Mouse (Mus musculus): Measurements from ENCODE around the gene Eif3l. TPM values are rescaled to one million over a fixed set of nuclear protein-coding genes. Genes with fewer than 3 reads are reported as not detected.

Eif3l gene
- polyA plus RNA-seq, 1 experiment from 2014 or later = 198 TPM

DNA sequence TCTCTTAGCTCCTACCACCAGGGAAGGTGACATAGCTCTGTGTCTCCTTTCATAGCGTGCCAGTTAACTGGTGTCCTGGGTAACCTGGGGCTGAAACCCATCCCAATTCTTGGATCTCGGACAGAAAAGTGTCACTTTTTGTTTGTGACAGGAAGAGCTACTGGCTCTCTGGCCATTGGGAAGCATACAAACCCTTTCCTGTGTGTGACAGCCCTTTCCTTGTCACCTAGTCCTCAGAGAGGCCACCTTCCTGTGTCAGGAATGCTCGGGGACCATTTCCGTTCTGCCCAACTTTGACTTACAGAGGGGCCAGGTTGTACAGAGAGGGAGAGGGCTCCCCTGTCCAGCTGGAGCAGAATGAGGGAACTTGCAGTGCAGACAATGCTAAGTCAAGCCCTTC lies 24.5 kb downstream of the Eif3l start:
- peaks cover 20% of the 10 kb centered on the region for H3K36me3 ChIP-seq
- no peak overlapping the region for H3K27ac ChIP-seq (replicated peaks)

DNA sequence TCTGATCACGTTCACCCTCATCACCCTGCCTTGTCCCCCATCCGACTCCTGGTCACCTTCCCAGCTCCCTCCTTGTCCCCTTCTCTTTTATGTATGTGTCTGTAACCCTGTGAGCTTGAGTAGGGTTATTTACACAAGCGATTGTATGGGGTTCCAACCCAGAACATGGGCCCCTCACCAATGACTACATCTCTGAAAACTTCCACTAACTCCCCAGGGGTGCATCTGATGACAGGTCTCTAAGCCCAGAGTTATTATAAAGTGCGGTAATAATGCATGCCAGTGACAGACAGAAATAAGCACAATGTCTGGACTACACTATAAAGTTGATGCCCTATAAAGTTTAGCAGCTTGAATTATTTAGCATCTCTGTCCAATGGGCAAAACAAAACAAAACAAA lies 25.4 kb downstream of the Eif3l start:
- H3K27me3 ChIP-seq = no peaks in the 10 kb centered on the region
- no peak for ATAC-seq (ENCODE audit: low FRiP score, low read depth)
- no peak overlapping the region for H3K27ac ChIP-seq (replicated peaks)
- H3K36me3 ChIP-seq = peaks cover 10% of the 10 kb centered on the region
- no peak overlapping the region for H3K4me3 ChIP-seq
- H3K4me2 ChIP-seq (replicated peaks) = no peak overlapping the region
- no peaks in the 10 kb centered on the region for H3K4me1 ChIP-seq
- H3K9me3 ChIP-seq = no peaks in the 10 kb centered on the region
- no peak overlapping the region for H3K9ac ChIP-seq (replicated peaks)
- 85% methylated on average over 4 of the region's 4 CpGs for WGBS

More for the DNA sequence above, 24.5 kb downstream of the Eif3l start:
- Histone ChIP-seq H3K9ac (replicated peaks) (no peak overlapping the region), H3K9me3 (no peaks in the 10 kb centered on the region), H3K4me3 (no peak overlapping the region), H3K4me1 (no peaks in the 10 kb centered on the region), H3K4me2 (replicated peaks) (no peak overlapping the region), H3K27me3 (no peaks in the 10 kb centered on the region)
- no peak for ATAC-seq (ENCODE audit: low FRiP score, low read depth)
- WGBS = 74% methylated on average over 4 of the region's 4 CpGs

DNA sequence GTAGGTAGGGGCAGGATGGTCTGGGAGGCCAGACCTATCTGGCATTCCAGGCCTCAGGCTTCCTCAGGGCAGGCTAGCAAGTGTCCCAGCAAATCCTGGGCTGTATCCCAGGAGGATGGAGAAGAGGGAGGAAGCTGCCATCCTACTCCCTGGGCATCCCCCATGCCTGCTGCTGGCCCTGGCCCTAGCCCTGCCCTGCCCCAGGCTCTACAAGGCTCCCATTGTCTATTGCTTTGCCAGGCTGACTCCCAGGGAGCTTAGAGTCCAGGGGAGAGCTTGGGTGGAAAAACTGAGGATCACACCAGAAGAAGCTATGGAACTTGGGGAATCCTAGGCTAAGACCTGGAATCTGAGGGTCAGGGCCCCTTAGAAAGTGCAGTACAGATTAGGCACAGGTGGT lies 26.6 kb downstream of the Eif3l start:
- H3K36me3 ChIP-seq = no peaks in the 10 kb centered on the region
- no peak overlapping the region for H3K27ac ChIP-seq (replicated peaks)
- H3K9me3 ChIP-seq = no peaks in the 10 kb centered on the region
- no peaks in the 10 kb centered on the region for H3K4me1 ChIP-seq
- no peak overlapping the region for H3K4me2 ChIP-seq (replicated peaks)
- ATAC-seq (ENCODE audit: low FRiP score, low read depth) = no peak
- H3K27me3 ChIP-seq = peaks cover 5% of the 10 kb centered on the region; the same call in 1 of the 2 replicates
- no peak overlapping the region for H3K4me3 ChIP-seq
- no peak overlapping the region for H3K9ac ChIP-seq (replicated peaks)

DNA sequence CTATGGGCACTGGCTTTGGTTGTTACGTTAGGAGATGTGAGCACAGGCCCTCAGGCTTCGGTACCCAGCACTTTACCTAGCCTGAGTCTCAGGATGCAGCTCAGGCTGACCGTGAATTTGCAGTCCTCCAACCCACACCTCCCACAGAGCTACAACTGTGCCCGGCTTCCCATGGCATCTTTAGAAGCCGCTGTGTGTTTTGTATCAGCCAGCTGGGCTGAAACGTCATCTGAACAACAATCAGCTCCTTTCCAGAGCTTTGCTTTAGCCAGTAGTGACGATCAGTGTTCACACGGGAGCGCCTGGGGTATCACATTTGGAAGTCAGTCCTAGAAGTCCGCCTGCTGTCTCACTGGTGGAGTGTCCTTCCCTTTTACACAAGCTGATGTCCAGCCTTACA lies 28.3 kb downstream of the Eif3l start:
- 72% methylated on average over 10 of the region's 10 CpGs for WGBS
- H3K4me3 ChIP-seq = no peak overlapping the region
- H3K4me1 ChIP-seq = peaks cover 3% of the 10 kb centered on the region
- no peak overlapping the region for H3K4me2 ChIP-seq (replicated peaks)
- H3K27ac ChIP-seq (replicated peaks) = no peak overlapping the region
- peaks cover 5% of the 10 kb centered on the region; the same call in 1 of the 2 replicates for H3K27me3 ChIP-seq
- H3K9ac ChIP-seq (replicated peaks) = no peak overlapping the region
- no peaks in the 10 kb centered on the region for H3K9me3 ChIP-seq
- no peaks in the 10 kb centered on the region for H3K36me3 ChIP-seq
- no peak for ATAC-seq (ENCODE audit: low FRiP score, low read depth)

DNA sequence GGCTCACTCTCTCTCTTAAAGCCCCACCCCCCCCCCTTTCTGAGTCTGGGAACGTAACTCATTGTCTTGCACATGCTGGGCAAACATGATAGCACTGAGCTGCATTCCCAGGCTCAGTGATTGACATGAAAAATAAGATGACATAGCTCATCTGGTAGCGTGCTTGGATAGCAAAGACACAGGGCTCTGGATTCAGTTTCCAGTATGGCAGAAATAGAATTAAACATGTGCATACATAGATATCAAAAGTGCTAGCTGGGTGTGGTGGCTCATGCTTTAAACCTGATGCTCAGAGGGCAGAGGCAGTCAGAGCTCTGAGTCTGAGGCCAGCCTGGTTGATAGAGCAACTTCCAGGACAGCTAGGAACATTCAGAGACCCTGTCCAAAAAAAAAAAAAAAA lies 30.8 kb downstream of the Eif3l start:
- Histone ChIP-seq H3K4me3 (no peak overlapping the region), H3K4me2 (replicated peaks) (no peak overlapping the region), H3K9me3 (no peaks in the 10 kb centered on the region), H3K27me3 (peaks cover 16% of the 10 kb centered on the region), H3K36me3 (no peaks in the 10 kb centered on the region), H3K4me1 (peaks cover 22% of the 10 kb centered on the region), H3K27ac (replicated peaks) (no peak overlapping the region), H3K9ac (replicated peaks) (no peak overlapping the region)
- WGBS = 48% methylated on average over 2 of the region's 2 CpGs
- no peak for ATAC-seq (ENCODE audit: low FRiP score, low read depth)

DNA sequence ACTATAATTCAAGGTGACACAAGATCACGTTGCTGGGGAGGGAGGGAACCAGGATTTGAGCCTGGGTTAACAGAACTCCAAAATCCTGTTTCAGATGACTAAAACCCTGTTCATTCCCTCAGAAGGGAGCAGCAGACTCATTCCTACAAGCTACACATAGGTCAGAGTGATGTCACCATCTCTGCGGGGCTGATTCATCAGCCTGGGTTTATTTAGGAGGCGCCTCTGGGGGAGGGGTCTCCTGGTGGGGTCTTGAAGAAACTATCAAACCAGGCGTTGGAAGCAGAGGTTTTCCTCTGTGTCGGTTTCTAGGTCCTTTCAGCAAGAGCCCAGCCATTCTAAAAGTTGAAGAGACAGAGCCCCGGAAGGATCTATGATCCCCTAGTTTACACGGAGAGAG lies 33.0 kb downstream of the Eif3l start:
- Histone ChIP-seq H3K27me3 (peaks cover 19% of the 10 kb centered on the region), H3K27ac (replicated peaks) (peak overlapping the region; percentile 44; the same call in 1 of the 2 replicates), H3K4me1 (peaks cover 23% of the 10 kb centered on the region), H3K4me3 (peak overlapping the region; percentile 73; the same call in 1 of the 2 replicates), H3K36me3 (peaks cover 4% of the 10 kb centered on the region; the same call in 1 of the 2 replicates), H3K4me2 (replicated peaks) (peak overlapping the region; percentile 97), H3K9ac (replicated peaks) (peak overlapping the region; percentile 93; the same call in 1 of the 2 replicates), H3K9me3 (no peaks in the 10 kb centered on the region)
- 24% methylated on average over 7 of the region's 7 CpGs for WGBS
- ATAC-seq (ENCODE audit: low FRiP score, low read depth) = no peak

DNA sequence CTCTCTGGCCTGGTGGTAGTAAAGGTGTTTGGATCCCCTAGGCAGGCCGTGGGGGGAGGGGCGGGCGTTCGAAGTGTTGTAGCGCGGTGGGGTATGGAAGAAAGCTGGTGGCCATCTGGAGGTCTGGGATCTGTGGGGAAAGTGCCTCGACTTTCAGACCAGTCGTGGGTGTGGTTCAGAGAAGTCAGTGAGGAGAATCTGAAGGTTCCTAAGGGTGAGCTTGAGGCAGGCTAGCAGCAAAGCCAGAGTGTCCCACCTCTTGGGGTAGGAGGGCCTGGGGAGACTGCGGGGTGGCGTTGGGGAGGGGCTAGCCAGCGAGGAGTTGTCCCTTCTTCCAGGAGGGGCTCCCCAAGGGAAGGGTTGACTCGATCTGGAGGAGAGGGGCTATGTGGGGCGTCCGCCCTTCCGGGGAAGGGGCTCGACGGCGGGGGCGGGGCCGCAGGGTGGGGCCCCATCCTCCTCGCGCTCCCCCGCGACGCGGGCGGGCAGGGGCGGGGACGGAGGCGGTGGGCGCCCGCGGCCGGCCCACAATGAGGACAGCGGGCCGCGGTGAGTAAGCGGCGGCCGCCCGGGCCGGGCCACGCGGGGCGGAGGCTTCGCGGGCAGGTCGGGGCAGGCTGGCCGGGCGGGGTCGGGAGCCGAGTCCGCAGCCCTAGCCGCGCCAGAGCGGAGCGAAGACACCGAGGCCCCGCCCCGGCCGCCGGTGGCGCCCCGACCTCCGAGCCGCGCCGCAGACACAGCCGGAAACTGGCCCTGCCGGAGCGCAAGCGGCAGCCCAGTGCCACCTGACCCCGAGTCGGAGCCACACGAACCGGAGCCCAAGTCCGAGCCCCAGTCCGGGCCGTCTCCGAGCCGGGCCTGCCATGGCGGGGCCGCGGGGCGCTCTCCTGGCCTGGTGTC lies 33.7 kb downstream of the Eif3l start, which contains the start of gene Micall1:
Micall1 (plus strand) TSS at position 478 of the 900 bp plus-strand sequence.
- Histone ChIP-seq H3K4me1 (peaks cover 23% of the 10 kb centered on the region), H3K4me3 (peak within 1 kb of the TSS; percentile 73), H3K36me3 (peaks cover 5% of the 10 kb centered on the region; the same call in 1 of the 2 replicates), H3K27ac (replicated peaks) (peak within 1 kb of the TSS; percentile 44), H3K4me2 (replicated peaks) (peak within 1 kb of the TSS; percentile 97), H3K9ac (replicated peaks) (peak within 1 kb of the TSS; percentile 93), H3K27me3 (peaks cover 19% of the 10 kb centered on the region), H3K9me3 (no peaks in the 10 kb centered on the region)
- ATAC-seq (ENCODE audit: low FRiP score, low read depth) = peak; percentile 86
- WGBS = under 1% methylated on average over 72 of the region's 85 CpGs

DNA sequence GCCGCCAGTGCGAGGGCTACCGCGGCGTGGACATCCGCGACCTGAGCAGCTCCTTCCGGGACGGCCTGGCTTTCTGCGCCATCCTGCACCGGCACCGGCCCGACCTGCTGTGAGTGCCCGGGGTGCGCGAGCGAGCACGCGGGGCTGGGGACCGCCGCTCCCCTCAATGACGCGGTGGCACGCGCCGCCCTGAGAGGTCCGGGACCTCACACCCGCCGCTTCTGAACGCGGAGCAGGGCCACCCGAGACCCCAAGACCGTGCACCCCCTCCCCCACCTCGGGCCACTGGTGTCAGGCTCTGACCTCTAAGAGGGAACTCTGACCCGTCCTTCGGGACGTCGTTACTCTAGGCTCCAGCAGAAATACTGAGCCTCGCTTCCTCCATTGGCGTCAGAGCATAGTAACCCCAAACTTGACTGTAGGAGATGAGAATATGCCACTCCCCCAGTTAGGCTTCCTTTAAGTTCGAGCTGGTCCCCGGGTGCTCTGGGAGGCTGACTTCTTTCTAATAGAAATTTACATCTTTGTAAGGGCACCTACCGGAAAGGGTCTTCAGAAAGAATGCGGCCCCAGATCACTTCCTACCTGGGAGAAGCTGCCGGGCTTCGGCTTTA lies 34.4 kb downstream of the Eif3l start:
- H3K36me3 ChIP-seq = peaks cover 5% of the 10 kb centered on the region; the same call in 1 of the 2 replicates
- H3K4me3 ChIP-seq = peak overlapping the region; percentile 73
- H3K4me2 ChIP-seq (replicated peaks) = peak overlapping the region; percentile 97
- ATAC-seq (ENCODE audit: low FRiP score, low read depth) = no peak; the same call in 1 of the 2 replicates
- H3K9ac ChIP-seq (replicated peaks) = peak overlapping the region; percentile 93
- peak overlapping the region; percentile 44 for H3K27ac ChIP-seq (replicated peaks)
- WGBS = under 1% methylated on average over 42 of the region's 46 CpGs
- H3K27me3 ChIP-seq = peaks cover 19% of the 10 kb centered on the region
- peaks cover 23% of the 10 kb centered on the region for H3K4me1 ChIP-seq
- no peaks in the 10 kb centered on the region for H3K9me3 ChIP-seq

DNA sequence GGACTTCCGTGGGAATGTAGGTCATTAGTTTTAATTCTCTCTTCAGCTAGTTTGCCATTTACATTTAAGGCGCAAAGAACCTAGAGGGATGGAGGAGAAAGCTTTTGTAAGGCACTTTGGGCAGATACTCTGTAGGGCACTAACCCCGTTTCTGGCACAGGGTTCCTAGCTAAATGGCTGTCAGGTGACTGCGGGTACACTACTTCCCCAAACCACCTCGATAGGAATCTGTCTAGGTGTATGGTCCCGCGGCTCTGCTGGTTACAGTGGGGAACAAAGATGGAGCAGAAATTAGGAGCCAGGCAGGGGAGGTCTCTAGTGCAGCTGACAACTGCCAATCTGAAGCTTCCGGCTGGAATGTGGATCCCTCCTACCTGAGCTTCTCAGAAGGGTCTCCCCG lies 35.1 kb downstream of the Eif3l start:
- no peak for ATAC-seq (ENCODE audit: low FRiP score, low read depth)
- no peak overlapping the region for H3K27ac ChIP-seq (replicated peaks)
- peaks cover 19% of the 10 kb centered on the region for H3K27me3 ChIP-seq
- WGBS = 18% methylated on average over 9 of the region's 9 CpGs
- H3K4me2 ChIP-seq (replicated peaks) = peak overlapping the region; percentile 97
- peaks cover 23% of the 10 kb centered on the region for H3K4me1 ChIP-seq
- peak overlapping the region; percentile 73 for H3K4me3 ChIP-seq
- no peaks in the 10 kb centered on the region for H3K9me3 ChIP-seq
- peak overlapping the region; percentile 93; the same call in 1 of the 2 replicates for H3K9ac ChIP-seq (replicated peaks)
- peaks cover 9% of the 10 kb centered on the region; the same call in 1 of the 2 replicates for H3K36me3 ChIP-seq

DNA sequence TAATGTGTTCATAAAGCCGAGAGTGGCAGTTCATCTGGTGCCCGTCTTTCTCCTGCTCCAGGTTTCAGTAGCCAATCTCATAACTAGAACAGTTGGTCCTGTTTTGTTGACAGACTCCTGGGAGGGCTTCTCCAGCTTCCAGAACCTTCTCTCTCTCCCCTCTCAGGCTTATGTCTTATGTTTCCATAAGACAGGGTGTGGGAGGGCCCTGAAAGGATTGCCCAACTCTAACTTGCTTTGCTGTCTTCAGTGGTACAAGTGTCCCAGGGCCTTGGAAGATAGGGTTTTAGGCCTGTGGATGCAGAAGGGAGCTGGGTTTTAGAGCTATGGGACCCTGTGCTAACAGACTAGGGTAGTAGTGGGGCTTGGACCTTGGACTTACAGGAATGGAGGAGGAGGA lies 35.5 kb downstream of the Eif3l start:
- H3K4me2 ChIP-seq (replicated peaks) = peak overlapping the region; percentile 97
- H3K27me3 ChIP-seq = peaks cover 19% of the 10 kb centered on the region
- 75% methylated on average over 2 of the region's 2 CpGs for WGBS
- peak overlapping the region; percentile 73 for H3K4me3 ChIP-seq
- no peak for ATAC-seq (ENCODE audit: low FRiP score, low read depth)
- no peak overlapping the region for H3K27ac ChIP-seq (replicated peaks)
- peak overlapping the region; percentile 20 for H3K9ac ChIP-seq (replicated peaks)
- H3K36me3 ChIP-seq = peaks cover 14% of the 10 kb centered on the region; the same call in 1 of the 2 replicates
- peaks cover 23% of the 10 kb centered on the region for H3K4me1 ChIP-seq
- no peaks in the 10 kb centered on the region for H3K9me3 ChIP-seq

DNA sequence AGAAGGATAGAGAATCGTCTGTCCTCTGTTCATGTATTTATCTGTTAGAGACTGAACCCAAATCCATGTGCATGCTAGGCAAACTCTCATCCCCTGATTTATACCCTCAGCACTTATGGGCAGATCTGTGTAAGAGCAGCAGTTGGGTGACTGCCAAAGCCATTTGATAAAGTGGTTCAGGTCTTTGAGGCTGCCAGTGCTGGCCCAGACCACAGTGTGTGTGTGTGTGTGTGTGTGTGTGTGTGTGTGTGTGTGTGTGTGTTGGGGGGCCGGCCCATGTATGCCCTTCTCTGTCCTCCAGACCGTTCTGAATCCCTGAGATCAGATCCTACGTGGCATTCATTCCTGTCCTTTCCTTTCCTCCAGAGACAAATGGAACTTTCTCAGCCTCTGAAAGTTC lies 36.8 kb downstream of the Eif3l start:
- H3K9ac ChIP-seq (replicated peaks) = no peak overlapping the region
- peaks cover 15% of the 10 kb centered on the region for H3K27me3 ChIP-seq
- ATAC-seq (ENCODE audit: low FRiP score, low read depth) = no peak
- no peak overlapping the region for H3K4me2 ChIP-seq (replicated peaks)
- H3K4me3 ChIP-seq = no peak overlapping the region
- H3K36me3 ChIP-seq = peaks cover 18% of the 10 kb centered on the region
- no peaks in the 10 kb centered on the region for H3K9me3 ChIP-seq
- 79% methylated on average over 4 of the region's 4 CpGs for WGBS
- no peak overlapping the region for H3K27ac ChIP-seq (replicated peaks)
- H3K4me1 ChIP-seq = peaks cover 23% of the 10 kb centered on the region

DNA sequence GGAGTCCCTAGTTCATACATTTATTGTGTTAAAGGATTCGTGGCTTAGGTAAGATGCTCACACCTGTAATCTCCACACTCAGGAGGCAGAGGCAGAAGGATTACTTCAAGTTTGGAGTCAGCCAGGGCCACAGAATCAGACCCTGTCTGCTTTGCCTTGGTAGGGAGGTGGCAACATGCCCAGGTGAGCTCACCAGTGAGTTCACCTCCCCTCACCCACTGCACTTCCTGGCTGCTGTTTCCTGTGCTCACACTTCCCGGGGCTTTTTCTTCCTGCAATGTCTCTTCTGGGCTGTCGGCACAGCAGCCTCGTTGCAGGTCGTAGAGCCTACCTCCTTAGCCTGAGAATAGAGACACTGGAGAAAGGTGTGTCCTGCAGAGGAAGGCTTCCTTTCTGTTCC lies 40.3 kb downstream of the Eif3l start:
- ATAC-seq (ENCODE audit: low FRiP score, low read depth) = no peak
- Histone ChIP-seq H3K27ac (replicated peaks) (no peak overlapping the region), H3K27me3 (peaks cover 8% of the 10 kb centered on the region), H3K4me3 (no peak overlapping the region), H3K4me1 (peaks cover 6% of the 10 kb centered on the region), H3K9me3 (no peaks in the 10 kb centered on the region), H3K4me2 (replicated peaks) (no peak overlapping the region), H3K36me3 (peaks cover 29% of the 10 kb centered on the region), H3K9ac (replicated peaks) (no peak overlapping the region)
- 73% methylated on average over 5 of the region's 5 CpGs for WGBS

All from midbrain, embryonic 12.5 days (tissue).